Mouse (Mus musculus) spleen, adult 18-20 months (tissue): ENCODE results near the gene Gm3752.
"Not testable (repeated sequence)": the region's sequence is repeated elsewhere in the genome, so short reads cannot be mapped to it uniquely, and the experiment has no call there.

Experiments used
- DNase-seq, 2 experiments: peaks; one replicate each; pipeline ENCODE4 v3.0.0; 2022; ENCODE audit warnings: mixed read lengths in 2 of 2

Gm3752 gene

GRCm38 (mm10) chr14:7483662-7484061, at the start of gene Gm3752:
Gene Gm3752, minus strand, starts transcription at chr14:7483762.
- DNase-seq: not testable (repeated sequence)

GRCm38 (mm10) chr14:7488731-7489130, 5.2 kb upstream of the Gm3752 start:
- DNase-seq: not testable (repeated sequence)

DNA sequence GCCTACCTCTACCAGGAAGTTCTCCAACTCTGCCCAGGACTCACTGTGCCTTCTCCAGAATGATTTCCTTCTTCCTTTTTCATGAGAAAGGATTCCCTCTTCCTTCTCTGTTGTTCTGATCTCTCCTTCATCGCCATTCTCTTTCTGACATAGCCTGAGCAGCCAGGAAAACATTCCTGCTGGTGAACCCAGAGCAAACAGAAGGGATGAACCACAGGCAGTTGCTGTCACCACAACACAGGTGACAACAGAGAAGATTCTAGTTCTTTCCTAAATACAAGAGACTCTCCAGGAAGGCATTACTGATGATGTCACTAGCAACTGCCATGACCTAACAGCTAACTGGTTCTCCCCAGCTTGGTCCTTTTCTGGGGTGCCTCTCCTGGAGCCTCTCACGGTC, 32.7 kb downstream of the Gm3752 start, which contains the start of gene Gm3755:
TSS of gene Gm3755 (minus strand) at position 101 of the 400 bp plus-strand sequence.
- DNase-seq: not testable (repeated sequence)

- not testable (repeated sequence) for DNase-seq
Measured at GRCm38 (mm10) chr14:7422496-7422895, 61.1 kb downstream of the Gm3752 start.
